Mouse (Mus musculus) bone marrow macrophage, adult 2 months (primary cell): ENCODE measurements at regions not wholly inside any gene's neighbourhood (a gene's known extent, or its start where the extent isn't known, plus 50 kb on each side); places are given as distances from the start of the nearest gene placed in this dataset.

ENCODE experiments used
- CTCF ChIP-seq: IDR thresholded peaks from 2 replicates; pipeline ENCODE4 v1.5.1; 2012; ENCODE audit warnings: low read depth, mild to moderate bottlenecking, low read length, moderate library complexity
- POLR2A ChIP-seq: IDR thresholded peaks from 2 replicates; pipeline ENCODE4 v1.6.1; 2012; ENCODE audit warnings: mild to moderate bottlenecking, low read depth, low read length, borderline replicate concordance

DNA sequence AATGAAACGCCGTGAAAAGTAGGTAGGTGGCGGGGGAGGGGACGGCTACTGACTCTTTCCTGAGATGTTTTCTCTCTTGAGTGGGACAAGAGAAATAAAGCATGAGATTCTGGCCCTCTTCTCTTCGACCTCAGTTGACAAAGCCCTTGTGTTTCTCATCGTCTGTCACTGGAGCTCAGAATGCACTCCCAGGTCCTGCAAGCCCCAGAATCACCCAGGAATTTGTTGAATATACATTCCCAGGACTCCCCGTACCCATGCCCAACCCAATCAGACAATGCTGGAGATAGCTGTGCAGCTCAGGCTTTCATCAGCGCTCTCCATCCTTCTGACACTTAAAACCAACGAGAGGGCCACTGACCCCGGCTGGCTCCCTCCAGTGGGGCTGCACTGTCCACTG is 422.9 kb downstream of the Wdr11 start:
- no peak for TF ChIP-seq POLR2A
- TF ChIP-seq CTCF = no peak
